ENCODE assay signal across 9 mouse cellular contexts in genomic region chr4:136181367-136181766, GRCm38 (mm10). TPM values are rescaled to one million over a fixed set of nuclear protein-coding genes. Genes with fewer than 3 reads are reported as not detected.
DNase-seq lines count a peak whose midpoint lies in the region; ATAC-seq and TF ChIP-seq lines count a peak whose summit lies in the region.
"Had no signal": no experiment of that assay in that cellular context is flagged by ENCODE, and none has a peak within 500 bp of the region (broad histone marks: within the 10 kb centered on the region; RNA-seq: fewer than 3 reads in every experiment).

No protein-coding gene starts in this region.

- no peaks in the 10 kb centered on the region for H3K9me3 ChIP-seq in kidney, embryonic 14.5 days (ENCODE audit: control insufficient read depth, low read length)
- no peaks in the 10 kb centered on the region for H3K9me3 ChIP-seq in ES-E14 (ENCODE audit: control insufficient read depth, insufficient read depth, low read depth, low read length)
- H3K9me3 ChIP-seq in embryonic facial prominence, embryonic 11.5 days (replicated peaks; ENCODE audit: control insufficient read depth, low read length): no peaks in the 10 kb centered on the region
- no peaks in the 10 kb centered on the region for H3K9me3 ChIP-seq in liver, embryonic 16.5 days (replicated peaks; ENCODE audit: control insufficient read depth, low read length)

- ATAC-seq in kidney, embryonic 14.5 days (ENCODE audit: low FRiP score, low TSS enrichment): no peak
- ATAC-seq in embryonic facial prominence, embryonic 11.5 days (replicated peaks; ENCODE audit: insufficient number of reproducible peaks, low FRiP score, low TSS enrichment, low read depth): no peak
- ATAC-seq in liver, embryonic 16.5 days (ENCODE audit: low read depth): no peak
- ATAC-seq: activated CD4-positive, CD25-positive, alpha-beta regulatory T cell, adult 4 months had no signal

- H3K27me3 ChIP-seq in kidney, embryonic 14.5 days (ENCODE audit: control insufficient read depth, insufficient read depth, low read length): no peaks in the 10 kb centered on the region
- H3K27me3 ChIP-seq in embryonic facial prominence, embryonic 11.5 days (ENCODE audit: control insufficient read depth, insufficient read depth, low read length): no peaks in the 10 kb centered on the region
- no peaks in the 10 kb centered on the region for H3K27me3 ChIP-seq in liver, embryonic 16.5 days (ENCODE audit: control insufficient read depth, insufficient read depth, low read depth, low read length)

- peaks cover 22% of the 10 kb centered on the region for H3K4me1 ChIP-seq in kidney, embryonic 14.5 days (ENCODE audit: control insufficient read depth, insufficient read depth, low read length)
- H3K4me1 ChIP-seq in ES-E14 (ENCODE audit: control insufficient read depth in 2 of 2, insufficient read depth in 2 of 2, low read length in 2 of 2, poor library complexity in 1 of 2): peaks cover 4 to 12% of the 10 kb centered on the region in 2 experiments; a peak in 3 of 4 replicates
- H3K4me1 ChIP-seq in embryonic facial prominence, embryonic 11.5 days (ENCODE audit: control insufficient read depth, insufficient read depth, low read length): no peaks in the 10 kb centered on the region; the same call in 1 of the 2 replicates
- peaks cover 77% of the 10 kb centered on the region for H3K4me1 ChIP-seq in liver, embryonic 16.5 days (ENCODE audit: control insufficient read depth, low read depth, low read length)

- no peak for DNase-seq in kidney, adult 8-10 months
- no peak for DNase-seq in ES-E14 (ENCODE audit: low read depth, low spot score)
- peak; percentile 41 for DNase-seq in embryonic facial prominence, embryonic 11.5 days (ENCODE audit: low spot score)
- no peak for DNase-seq in urinary bladder, adult 2 months (ENCODE audit: low spot score)
- DNase-seq in yolk sac, embryonic 10.5 days (ENCODE audit: low spot score): no peak
- DNase-seq in spleen, postnatal 4 days (ENCODE audit: low spot score in 2 of 2): no peak

- no peak overlapping the region for H3K9ac ChIP-seq in kidney, embryonic 14.5 days (ENCODE audit: low read depth, low read length)
- no peak overlapping the region for H3K9ac ChIP-seq in ES-E14 (ENCODE audit: insufficient read depth, low read depth, low read length, poor library complexity, severe bottlenecking)
- H3K9ac ChIP-seq in embryonic facial prominence, embryonic 11.5 days (replicated peaks; ENCODE audit: low read length): no peak overlapping the region
- peak overlapping the region; percentile 48 for H3K9ac ChIP-seq in liver, embryonic 16.5 days (ENCODE audit: low read depth, low read length)

- peak overlapping the region; percentile 54; the same call in 1 of the 2 replicates for H3K4me2 ChIP-seq in kidney, embryonic 14.5 days (replicated peaks; ENCODE audit: low read depth, low read length)
- no peak overlapping the region for H3K4me2 ChIP-seq in embryonic facial prominence, embryonic 11.5 days (ENCODE audit: low read depth, low read length)
- peak overlapping the region; percentile 85 for H3K4me2 ChIP-seq in liver, embryonic 16.5 days (ENCODE audit: low read depth, low read length)

- WGBS in kidney, embryonic 14.5 days: 27% methylated on average over 12 of the region's 12 CpGs
- WGBS in embryonic facial prominence, embryonic 11.5 days: 30% methylated on average over 12 of the region's 12 CpGs
- WGBS in liver, embryonic 16.5 days (ENCODE audit: insufficient replicate concordance): 32% methylated on average over 12 of the region's 12 CpGs

- H3K4me3 ChIP-seq in kidney, embryonic 14.5 days (ENCODE audit: low read length): no peak overlapping the region
- H3K4me3 ChIP-seq in ES-E14 (ENCODE audit: insufficient read depth in 1 of 2, low read depth in 1 of 2, low read length in 2 of 2, poor library complexity in 1 of 2, severe bottlenecking in 1 of 2): peak overlapping the region; percentile 47; a peak in 3 of 4 replicates
- H3K4me3 ChIP-seq in embryonic facial prominence, embryonic 11.5 days (ENCODE audit: low read depth, low read length): no peak overlapping the region
- H3K4me3 ChIP-seq in liver, embryonic 16.5 days (ENCODE audit: low read depth, low read length): peak overlapping the region; percentile 92

- no peak overlapping the region for H3K27ac ChIP-seq in kidney, embryonic 14.5 days (ENCODE audit: low read depth, low read length)
- H3K27ac ChIP-seq in ES-E14 (ENCODE audit: insufficient read depth, low read depth, low read length, poor library complexity, severe bottlenecking): 0 out of 2 replicates have a peak overlapping the region, but pooled peaks have one; percentile 35
- no peak overlapping the region for H3K27ac ChIP-seq in embryonic facial prominence, embryonic 11.5 days (replicated peaks; ENCODE audit: low read depth, low read length)
- peak overlapping the region; percentile 99 for H3K27ac ChIP-seq in liver, embryonic 16.5 days (ENCODE audit: low read length)

- H3K36me3 ChIP-seq in kidney, embryonic 14.5 days (ENCODE audit: control insufficient read depth, insufficient read depth, low read length): peaks cover 5% of the 10 kb centered on the region; the same call in 1 of the 2 replicates
- peaks cover 15% of the 10 kb centered on the region for H3K36me3 ChIP-seq in ES-E14 (ENCODE audit: control insufficient read depth, insufficient read depth, low read length, poor library complexity, severe bottlenecking)
- H3K36me3 ChIP-seq in embryonic facial prominence, embryonic 11.5 days (replicated peaks; ENCODE audit: control insufficient read depth, insufficient read depth, low read depth, low read length): no peaks in the 10 kb centered on the region
- H3K36me3 ChIP-seq in liver, embryonic 16.5 days (ENCODE audit: control insufficient read depth, insufficient read depth): peaks cover 67% of the 10 kb centered on the region

- in situ Hi-C loops in ES-E14 (cut with MboI; ENCODE audit: low sequenced_read_pairs in 2 of 2, unreplicated experiment in 2 of 2): no loop called here

TF ChIP-seq in ES-E14, 5 proteins besides CTCF, POLR2A, EP300 and RAD21:
- no peak for TF ChIP-seq MAFK (IDR thresholded peaks at IDR 0.05; ENCODE audit: insufficient read depth, low read depth, low read length)
- TF ChIP-seq HCFC1 (IDR thresholded peaks at IDR 0.05; ENCODE audit: borderline replicate concordance, insufficient read depth, low read length): no peak
- no peak for TF ChIP-seq ZNF384 (IDR thresholded peaks at IDR 0.05; ENCODE audit: low read depth, low read length)
- TF ChIP-seq ZC3H11A (IDR thresholded peaks at IDR 0.05; ENCODE audit: borderline replicate concordance, low read depth, low read length): no peak
- TF ChIP-seq CHD2 (IDR thresholded peaks at IDR 0.05; ENCODE audit: low read depth, low read length): no peak

RNA-seq across cellular contexts. Expression of gene E2f2, which starts 9.2 kb away (rescaled TPM):
- polyA plus RNA-seq in kidney, embryonic 14.5 days (2014; fragmentation: Nextera tagmentation; extraction: Ambion mirVana): 5.7 and 6.0 TPM in 2 replicates
- 7.5 and 9.8 TPM in 2 replicates for total RNA-seq in ES-E14 (2012; rRNA removed)
- 5.0 and 6.1 TPM in 2 replicates for polyA plus RNA-seq in embryonic facial prominence, embryonic 11.5 days (2014; fragmentation: Nextera tagmentation; extraction: Ambion mirVana)
- polyA plus RNA-seq in liver, embryonic 16.5 days (2015; fragmentation: Nextera tagmentation; extraction: Ambion mirVana): 83.5 and 93.6 TPM in 2 replicates
- 0.50 TPM in 2 replicates for polyA plus RNA-seq in urinary bladder, adult 2 months (2012; rRNA removed)

RNA-seq across cellular contexts. Expression of gene Asap3, which starts 24.8 kb away (rescaled TPM):
- 2.0 and 3.0 TPM in 2 replicates for polyA plus RNA-seq in kidney, embryonic 14.5 days (2014; fragmentation: Nextera tagmentation; extraction: Ambion mirVana)
- total RNA-seq in ES-E14 (2012; rRNA removed): 4.7 and 8.1 TPM in 2 replicates
- 2.8 and 2.9 TPM in 2 replicates for polyA plus RNA-seq in embryonic facial prominence, embryonic 11.5 days (2014; fragmentation: Nextera tagmentation; extraction: Ambion mirVana)
- polyA plus RNA-seq in liver, embryonic 16.5 days (2015; fragmentation: Nextera tagmentation; extraction: Ambion mirVana): 2.2 and 3.0 TPM in 2 replicates
- polyA plus RNA-seq in urinary bladder, adult 2 months (2012; rRNA removed): 11.7 and 11.8 TPM in 2 replicates

RNA-seq across cellular contexts. Expression of gene Id3, which starts 38.1 kb away (rescaled TPM):
- 848 and 979 TPM in 2 replicates for polyA plus RNA-seq in kidney, embryonic 14.5 days (2014; fragmentation: Nextera tagmentation; extraction: Ambion mirVana)
- 78.8 and 126 TPM in 2 replicates for total RNA-seq in ES-E14 (2012; rRNA removed)
- 608 and 653 TPM in 2 replicates for polyA plus RNA-seq in embryonic facial prominence, embryonic 11.5 days (2014; fragmentation: Nextera tagmentation; extraction: Ambion mirVana)
- polyA plus RNA-seq in liver, embryonic 16.5 days (2015; fragmentation: Nextera tagmentation; extraction: Ambion mirVana): 37.5 and 40.6 TPM in 2 replicates
- polyA plus RNA-seq in urinary bladder, adult 2 months (2012; rRNA removed): 272 and 386 TPM in 2 replicates

Comparison
In these comparisons a context has a peak if more than half of its experiments do, and no peak if none do; other contexts are left out.
1. H3K27ac ChIP-seq: peak in ES-E14 (single experiment) and liver, embryonic 16.5 days (single experiment); none in kidney, embryonic 14.5 days (single experiment) and embryonic facial prominence, embryonic 11.5 days (single experiment).
2. H3K4me3 ChIP-seq: peak in ES-E14 (2 of 2) and liver, embryonic 16.5 days (single experiment); none in kidney, embryonic 14.5 days (single experiment) and embryonic facial prominence, embryonic 11.5 days (single experiment).
3. RNA of gene E2f2, which starts 9.2 kb away (polyA plus RNA-seq): 83.5 to 93.6 TPM in liver, embryonic 16.5 days; 5.0 to 6.1 TPM in embryonic facial prominence, embryonic 11.5 days, 5.7 to 6.0 TPM in kidney, embryonic 14.5 days and 0.50 TPM in urinary bladder, adult 2 months; every median in the first group is over 10 times any median in the second.